Mouse (Mus musculus): ENCODE data around the gene Psmg1. TPM values are rescaled to one million over a fixed set of nuclear protein-coding genes. Genes with fewer than 3 reads are reported as not detected.
A peak's percentile ranks its signal among the peaks of the same experiment; 100 is the strongest.
"Not testable (repeated sequence)": the region's sequence is repeated elsewhere in the genome, so short reads cannot be mapped to it uniquely, and the experiment has no call there.

Gene Psmg1
- polyA plus RNA-seq, 1 experiment from 2014 or later, result 72.5 TPM

DNA sequence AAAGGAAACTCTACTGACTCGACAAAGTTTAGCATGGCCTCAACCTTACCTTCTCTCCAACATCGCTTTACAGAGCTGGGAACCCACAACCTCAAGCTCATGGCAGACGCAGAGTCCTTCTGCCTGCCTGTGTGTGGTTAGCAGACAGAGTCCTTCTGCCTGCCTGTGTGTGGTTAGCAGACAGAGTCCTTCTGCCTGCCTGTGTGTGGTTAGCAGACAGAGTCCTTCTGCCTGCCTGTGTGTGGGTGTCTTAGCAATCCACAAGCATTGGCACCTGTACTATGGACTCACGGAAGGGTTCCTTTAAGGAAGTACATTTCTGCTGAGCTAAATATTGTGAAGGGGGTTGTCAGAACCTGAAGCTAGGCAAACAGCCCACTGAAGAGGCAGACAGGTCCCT, 3.8 kb upstream of the Psmg1 start:
- 92% methylated on average over 4 of the region's 4 CpGs for WGBS
- not testable (repeated sequence) for H3K4me2 ChIP-seq (replicated peaks); H3K9ac ChIP-seq (replicated peaks); H3K9me3 ChIP-seq; ATAC-seq (ENCODE audit: low FRiP score, low read depth); H3K27ac ChIP-seq (replicated peaks); H3K27me3 ChIP-seq; H3K4me3 ChIP-seq
- Histone ChIP-seq H3K36me3 (peaks cover 42% of the 10 kb centered on the region), H3K4me1 (peaks cover 11% of the 10 kb centered on the region)

DNA sequence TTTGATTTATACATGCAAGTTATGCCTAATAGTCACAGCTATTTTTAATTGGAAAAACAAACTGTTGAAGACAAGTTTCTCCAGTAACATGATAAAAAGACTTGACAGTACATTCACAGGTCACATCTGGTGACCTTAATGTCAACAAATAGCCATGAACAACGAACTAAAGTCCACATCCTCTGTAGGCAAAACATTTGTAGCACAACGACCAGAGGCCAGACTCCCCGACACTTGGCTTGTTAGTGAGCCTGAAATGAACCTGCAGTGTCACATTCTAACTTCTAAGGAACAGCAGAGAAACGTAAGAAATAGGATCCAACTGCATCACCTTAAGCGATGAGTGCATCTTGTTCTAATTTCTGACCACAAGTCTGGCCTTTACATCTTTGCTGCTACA, 1.8 kb upstream of the Psmg1 start:
- peaks cover 38% of the 10 kb centered on the region for H3K36me3 ChIP-seq
- no peak overlapping the region for H3K4me2 ChIP-seq (replicated peaks)
- H3K4me3 ChIP-seq, result no peak overlapping the region
- no peaks in the 10 kb centered on the region for H3K9me3 ChIP-seq
- H3K27me3 ChIP-seq, result no peaks in the 10 kb centered on the region
- peaks cover 11% of the 10 kb centered on the region for H3K4me1 ChIP-seq
- no peak for ATAC-seq (ENCODE audit: low FRiP score, low read depth)
- WGBS, result 77% methylated on average over 5 of the region's 5 CpGs
- H3K27ac ChIP-seq (replicated peaks), result no peak overlapping the region
- no peak overlapping the region for H3K9ac ChIP-seq (replicated peaks)

DNA sequence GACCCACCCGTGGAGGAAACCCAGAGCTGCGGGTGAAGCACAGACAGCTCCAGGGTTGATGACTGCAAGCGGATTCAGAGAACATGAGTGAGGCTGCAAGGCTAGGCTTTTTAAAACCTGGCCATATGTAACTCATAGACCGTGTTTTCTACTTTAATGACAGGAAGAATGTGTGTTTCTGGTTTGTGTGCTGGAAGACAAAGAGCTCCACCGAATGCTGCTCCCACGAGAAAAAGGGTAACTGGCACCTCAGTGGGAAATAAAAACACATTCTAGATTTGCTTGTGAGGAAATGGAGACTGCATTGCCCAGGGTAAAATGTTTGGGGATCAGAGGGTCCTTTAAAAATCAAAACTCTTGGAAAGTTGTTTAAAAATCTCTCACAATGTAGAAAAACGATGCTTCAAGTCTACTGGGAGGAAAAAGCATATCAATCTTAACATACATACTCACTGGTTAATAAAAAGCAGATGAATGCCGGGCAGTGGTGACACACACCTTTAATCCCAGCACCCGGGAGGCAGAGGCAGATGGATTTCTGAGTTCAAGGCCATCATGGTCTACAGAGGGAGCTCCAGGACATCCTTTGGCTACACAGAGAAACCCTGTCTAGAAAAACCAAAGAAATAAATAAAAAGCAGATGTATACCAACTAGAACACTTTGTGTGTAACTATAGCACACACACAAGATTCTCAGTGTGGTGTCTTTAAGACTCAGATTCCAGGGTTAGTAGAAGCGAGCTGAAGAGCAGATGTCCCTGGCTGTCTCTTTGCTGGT, 551 bp upstream of the Psmg1 start:
- peaks cover 11% of the 10 kb centered on the region for H3K4me1 ChIP-seq
- WGBS, result 8% methylated on average over 10 of the region's 10 CpGs
- H3K36me3 ChIP-seq, result peaks cover 36% of the 10 kb centered on the region

DNA sequence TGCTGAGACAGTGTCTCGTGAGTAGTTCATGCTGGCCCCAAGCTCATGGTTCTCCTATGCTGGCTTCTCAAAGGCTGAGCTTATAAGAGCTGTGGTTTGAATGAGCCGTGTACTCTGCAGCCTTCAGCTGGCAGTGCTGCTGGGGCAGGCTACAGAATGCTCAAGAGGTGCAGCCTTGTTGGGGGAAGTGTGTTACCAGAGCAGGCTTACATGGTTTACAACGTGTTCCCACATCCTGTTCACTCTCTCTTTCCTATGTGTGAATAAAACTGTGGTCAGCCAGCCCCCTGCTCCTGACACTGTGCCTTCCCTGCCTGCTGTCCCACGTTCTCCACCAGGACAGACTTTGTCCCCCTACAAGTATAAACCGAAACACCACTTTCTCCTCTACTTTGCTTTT, 5.8 kb downstream of the Psmg1 start:
- no peak overlapping the region for H3K27ac ChIP-seq (replicated peaks)
- 93% methylated on average over 5 of the region's 5 CpGs for WGBS
- H3K9me3 ChIP-seq, result no peaks in the 10 kb centered on the region
- no peak overlapping the region for H3K4me3 ChIP-seq
- peaks cover 53% of the 10 kb centered on the region for H3K36me3 ChIP-seq
- H3K27me3 ChIP-seq, result no peaks in the 10 kb centered on the region
- ATAC-seq (ENCODE audit: low FRiP score, low read depth), result no peak
- no peak overlapping the region for H3K4me2 ChIP-seq (replicated peaks)
- no peak overlapping the region for H3K9ac ChIP-seq (replicated peaks)
- H3K4me1 ChIP-seq, result peaks cover 2% of the 10 kb centered on the region

More for the DNA sequence above, 551 bp upstream of the Psmg1 start:
- Histone ChIP-seq H3K9ac (replicated peaks) (peak overlapping the region; percentile 79), H3K27me3 (no peaks in the 10 kb centered on the region), H3K27ac (replicated peaks) (peak overlapping the region; percentile 84), H3K4me2 (replicated peaks) (peak overlapping the region; percentile 69), H3K4me3 (peak overlapping the region; percentile 76), H3K9me3 (no peaks in the 10 kb centered on the region)
- ATAC-seq (ENCODE audit: low FRiP score, low read depth), result no peak

DNA sequence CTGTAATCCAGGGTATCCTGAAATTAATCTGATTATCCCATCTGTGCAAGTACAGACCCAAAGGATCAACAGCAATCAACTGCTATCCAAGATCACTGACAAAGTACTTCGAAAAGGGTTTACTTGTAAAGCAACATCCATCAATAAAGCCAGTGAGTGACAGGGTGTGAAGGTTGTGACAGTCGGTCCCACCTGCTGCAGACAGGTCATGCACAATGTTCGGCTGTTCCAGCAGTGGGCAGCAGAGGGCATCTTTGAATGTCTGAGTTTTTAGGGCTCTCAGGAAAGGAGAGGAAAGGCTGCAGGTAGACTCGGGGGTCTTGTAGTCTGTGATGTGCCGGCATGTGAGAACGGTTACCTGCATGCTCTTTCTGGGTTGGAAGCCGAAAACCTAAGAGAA, 7.2 kb downstream of the Psmg1 start:
- Histone ChIP-seq H3K9me3 (no peaks in the 10 kb centered on the region), H3K36me3 (peaks cover 61% of the 10 kb centered on the region), H3K27me3 (no peaks in the 10 kb centered on the region), H3K4me3 (no peak overlapping the region), H3K4me2 (replicated peaks) (no peak overlapping the region), H3K4me1 (no peaks in the 10 kb centered on the region), H3K27ac (replicated peaks) (no peak overlapping the region), H3K9ac (replicated peaks) (no peak overlapping the region)
- WGBS, result 84% methylated on average over 7 of the region's 7 CpGs
- no peak for ATAC-seq (ENCODE audit: low FRiP score, low read depth)

DNA sequence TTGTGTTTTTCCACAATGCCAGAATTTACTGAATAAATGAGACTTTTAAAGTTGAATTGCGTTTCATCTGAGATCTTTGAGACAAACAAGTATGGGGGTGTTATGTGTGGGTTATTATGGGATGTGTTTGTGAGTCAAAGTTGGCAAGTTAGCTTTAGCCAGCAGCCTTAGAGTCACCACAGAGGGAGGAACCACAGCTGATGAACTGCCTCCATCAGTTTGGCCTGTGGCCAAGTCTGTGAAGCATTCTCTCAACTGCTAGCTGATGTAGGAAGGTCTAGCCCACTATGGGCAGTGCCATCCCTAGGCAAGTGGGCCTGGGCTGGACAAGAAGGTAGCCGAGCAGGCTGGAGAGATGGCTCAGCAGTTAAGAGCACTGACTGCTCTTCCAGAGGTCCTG, 19.9 kb downstream of the Psmg1 start:
- H3K36me3 ChIP-seq, result no peaks in the 10 kb centered on the region
- H3K27ac ChIP-seq (replicated peaks), result no peak overlapping the region
- H3K4me1 ChIP-seq, result no peaks in the 10 kb centered on the region
- H3K9me3 ChIP-seq, result no peaks in the 10 kb centered on the region
- no peak for ATAC-seq (ENCODE audit: low FRiP score, low read depth)
- no peak overlapping the region for H3K4me3 ChIP-seq
- H3K27me3 ChIP-seq, result no peaks in the 10 kb centered on the region
- 80% methylated on average over 2 of the region's 2 CpGs for WGBS
- H3K4me2 ChIP-seq (replicated peaks), result no peak overlapping the region
- no peak overlapping the region for H3K9ac ChIP-seq (replicated peaks)

DNA sequence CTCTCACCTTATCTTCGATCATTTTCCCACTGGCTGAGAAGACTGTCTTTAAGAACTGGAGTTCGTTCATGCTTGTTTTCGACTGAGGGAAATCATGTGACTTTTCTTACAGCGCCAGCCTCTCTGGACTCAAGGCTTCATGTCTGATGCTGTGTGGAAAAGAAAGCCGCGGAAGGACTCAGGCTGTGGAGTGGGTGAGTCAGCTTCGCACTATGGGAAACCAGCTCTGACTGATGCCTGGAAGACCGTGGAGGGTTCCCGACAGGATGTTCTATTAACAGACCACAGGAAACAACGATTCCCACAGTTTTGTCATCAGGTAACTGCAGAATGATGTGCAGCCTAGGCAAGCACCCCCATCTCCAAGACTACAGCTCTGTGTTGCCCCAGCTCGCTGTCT, 23.3 kb downstream of the Psmg1 start:
- Histone ChIP-seq H3K9ac (replicated peaks) (no peak overlapping the region), H3K27me3 (no peaks in the 10 kb centered on the region), H3K36me3 (no peaks in the 10 kb centered on the region), H3K4me1 (no peaks in the 10 kb centered on the region), H3K4me2 (replicated peaks) (no peak overlapping the region), H3K27ac (replicated peaks) (no peak overlapping the region), H3K4me3 (no peak overlapping the region), H3K9me3 (no peaks in the 10 kb centered on the region)
- no peak for ATAC-seq (ENCODE audit: low FRiP score, low read depth)
- 86% methylated on average over 11 of the region's 11 CpGs for WGBS

DNA sequence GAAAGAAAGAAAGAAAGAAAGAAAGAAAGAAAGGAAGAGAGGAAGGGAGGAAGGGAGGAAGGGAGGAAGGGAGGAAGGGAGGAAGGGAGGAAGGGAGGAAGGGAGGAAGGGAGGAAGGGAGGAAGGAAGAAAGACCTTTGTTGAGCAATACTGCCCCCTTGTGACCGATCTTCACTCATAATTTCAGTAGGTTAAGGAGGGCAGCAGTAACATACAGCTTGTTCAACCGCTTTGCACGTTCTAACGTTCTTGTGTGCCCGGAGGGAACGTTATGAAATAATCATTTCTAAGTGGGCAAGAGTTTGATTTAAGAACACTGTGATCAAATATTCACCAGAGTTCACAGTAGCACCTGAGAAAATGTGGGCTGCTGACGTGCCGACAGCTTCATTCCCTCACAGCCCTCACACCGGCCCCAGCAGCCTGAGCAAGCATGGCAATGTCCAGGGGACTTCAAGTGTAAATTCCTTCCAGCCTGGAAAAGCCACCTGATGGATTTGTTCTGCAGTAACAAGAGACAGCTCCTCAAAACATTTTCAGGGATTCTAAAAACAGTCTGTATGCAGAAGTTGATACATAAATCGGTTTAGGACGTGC, 26.2 kb downstream of the Psmg1 start:
- WGBS, result 59% methylated on average over 11 of the region's 11 CpGs
- ATAC-seq (ENCODE audit: low FRiP score, low read depth), result no peak
- Histone ChIP-seq H3K4me2 (replicated peaks) (no peak overlapping the region), H3K27me3 (no peaks in the 10 kb centered on the region), H3K36me3 (no peaks in the 10 kb centered on the region), H3K9me3 (no peaks in the 10 kb centered on the region), H3K9ac (replicated peaks) (no peak overlapping the region), H3K4me3 (no peak overlapping the region), H3K4me1 (no peaks in the 10 kb centered on the region), H3K27ac (replicated peaks) (no peak overlapping the region)

DNA sequence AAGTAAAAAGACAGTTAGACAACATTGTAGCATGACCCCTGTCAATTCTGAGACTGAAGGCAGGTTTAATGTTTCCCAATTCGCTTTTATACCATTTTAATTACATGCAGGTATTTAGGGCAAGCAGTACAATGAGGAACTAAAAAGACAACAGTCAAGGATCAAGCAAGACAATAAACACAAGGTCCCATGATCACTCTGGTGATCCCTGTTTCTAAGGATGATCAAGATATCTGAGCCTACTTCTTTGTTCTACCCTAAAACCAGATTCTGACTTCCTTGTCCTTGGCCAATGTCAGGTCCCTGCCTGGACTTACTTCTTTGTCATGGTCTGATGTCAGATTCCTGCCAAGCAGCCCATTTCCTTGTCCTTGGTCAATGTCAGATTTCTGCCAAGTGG, 29.3 kb downstream of the Psmg1 start:
- not testable (repeated sequence) for H3K9me3 ChIP-seq; H3K27ac ChIP-seq (replicated peaks); H3K4me3 ChIP-seq; H3K36me3 ChIP-seq; H3K4me2 ChIP-seq (replicated peaks); ATAC-seq (ENCODE audit: low FRiP score, low read depth); H3K9ac ChIP-seq (replicated peaks); H3K27me3 ChIP-seq; H3K4me1 ChIP-seq
- 71% methylated on average over 1 of the region's 1 CpGs for WGBS

DNA sequence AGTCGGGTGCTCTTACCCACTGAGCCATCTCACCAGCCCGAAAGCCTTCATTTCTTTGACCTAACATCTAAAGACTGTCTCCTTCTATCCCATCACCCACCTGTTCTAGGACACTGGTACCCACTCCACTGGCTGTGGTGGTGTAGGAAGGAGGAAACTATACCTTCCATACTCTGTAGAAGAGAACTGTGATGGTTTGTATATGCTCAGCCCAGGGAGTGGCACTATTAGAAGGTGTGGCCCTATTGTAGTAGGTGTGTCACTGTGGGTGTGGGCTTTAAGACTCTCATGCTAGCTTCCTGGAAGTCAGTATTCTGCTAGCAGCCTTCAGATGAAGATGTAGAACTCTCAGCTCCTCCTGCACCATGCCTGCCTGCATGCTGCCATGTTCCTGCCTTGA, 30.1 kb downstream of the Psmg1 start:
- not testable (repeated sequence) for H3K9me3 ChIP-seq; H3K9ac ChIP-seq (replicated peaks); H3K27me3 ChIP-seq; H3K36me3 ChIP-seq; H3K27ac ChIP-seq (replicated peaks); H3K4me2 ChIP-seq (replicated peaks); ATAC-seq (ENCODE audit: low FRiP score, low read depth); H3K4me3 ChIP-seq; H3K4me1 ChIP-seq
- 90% methylated on average over 2 of the region's 2 CpGs for WGBS

DNA sequence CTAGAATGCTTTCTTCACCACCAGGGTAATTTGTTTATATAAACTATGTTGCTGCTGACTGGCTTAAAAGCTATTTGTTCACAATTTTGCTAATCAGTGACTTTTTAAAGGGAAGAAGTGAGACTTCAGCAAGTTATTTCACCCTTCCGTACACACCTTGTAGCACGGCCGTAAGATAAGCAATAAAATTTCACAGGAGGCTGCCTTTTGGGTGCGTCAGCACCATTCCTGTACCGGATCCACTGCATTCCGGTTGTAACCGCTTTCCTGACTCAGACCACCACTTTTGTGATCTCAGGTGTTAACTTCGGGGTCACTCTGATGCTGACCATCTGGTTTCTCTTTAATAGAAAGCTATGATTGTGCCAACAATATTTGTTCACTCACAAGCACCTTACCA, 32.7 kb downstream of the Psmg1 start:
- Histone ChIP-seq H3K4me1 (no peaks in the 10 kb centered on the region), H3K4me2 (replicated peaks) (no peak overlapping the region), H3K4me3 (no peak overlapping the region), H3K9me3 (no peaks in the 10 kb centered on the region; the same call in 1 of the 2 replicates), H3K27ac (replicated peaks) (no peak overlapping the region), H3K27me3 (no peaks in the 10 kb centered on the region), H3K36me3 (no peaks in the 10 kb centered on the region), H3K9ac (replicated peaks) (no peak overlapping the region)
- no peak for ATAC-seq (ENCODE audit: low FRiP score, low read depth)
- 91% methylated on average over 8 of the region's 8 CpGs for WGBS

DNA sequence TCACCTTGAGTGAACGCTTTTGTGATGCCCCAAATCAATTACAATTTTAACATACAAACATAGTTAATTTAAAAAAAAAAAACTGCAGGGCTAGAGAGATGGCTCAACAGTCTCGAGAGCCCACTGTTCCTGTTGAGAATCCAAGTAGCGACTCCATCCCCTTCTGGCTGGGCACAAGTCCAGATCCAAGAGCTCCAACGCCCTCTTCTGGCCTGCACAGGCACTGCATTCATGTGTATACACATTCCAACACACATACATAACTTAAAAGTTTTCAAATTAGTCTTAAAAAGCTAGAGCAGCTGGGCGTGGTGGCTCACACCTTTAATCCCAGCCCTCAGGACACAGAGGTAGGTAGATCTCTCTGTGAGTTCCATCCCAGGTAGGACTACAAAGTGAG, 34.1 kb downstream of the Psmg1 start:
- H3K27ac ChIP-seq (replicated peaks), result no peak overlapping the region
- no peak overlapping the region for H3K4me2 ChIP-seq (replicated peaks)
- H3K4me3 ChIP-seq, result no peak overlapping the region
- H3K36me3 ChIP-seq, result no peaks in the 10 kb centered on the region
- no peaks in the 10 kb centered on the region for H3K4me1 ChIP-seq
- 69% methylated on average over 5 of the region's 5 CpGs for WGBS
- H3K9me3 ChIP-seq, result no peaks in the 10 kb centered on the region; the same call in 1 of the 2 replicates
- no peak overlapping the region for H3K9ac ChIP-seq (replicated peaks)
- H3K27me3 ChIP-seq, result no peaks in the 10 kb centered on the region
- no peak for ATAC-seq (ENCODE audit: low FRiP score, low read depth)

Data from midbrain, embryonic 12.5 days (tissue).